Mouse (Mus musculus): ENCODE results near the gene Stk24.

Gene Stk24

DNA sequence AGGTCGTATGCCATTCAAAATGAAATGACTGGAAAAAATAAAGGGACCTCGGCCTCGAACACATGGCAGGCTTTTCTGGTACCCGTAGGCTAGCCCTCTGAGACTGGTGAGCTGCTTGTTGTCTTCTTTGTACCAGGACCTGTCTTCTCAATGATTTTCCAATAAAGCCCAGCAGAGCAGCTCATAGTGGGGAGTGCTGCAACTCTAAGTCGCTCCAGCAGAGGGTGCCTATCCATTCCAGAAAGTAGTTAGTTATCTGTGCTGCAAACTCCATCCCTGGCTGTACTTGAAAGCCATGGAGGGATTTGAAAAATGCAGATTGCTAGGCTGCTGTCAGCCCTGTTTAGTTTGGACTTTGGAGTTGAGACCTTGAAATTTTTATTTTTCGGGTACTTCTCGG lies 120.0 kb downstream of the Stk24 start:
- DNase-seq: peak in 1 of 2 experiments; percentile 41

DNA sequence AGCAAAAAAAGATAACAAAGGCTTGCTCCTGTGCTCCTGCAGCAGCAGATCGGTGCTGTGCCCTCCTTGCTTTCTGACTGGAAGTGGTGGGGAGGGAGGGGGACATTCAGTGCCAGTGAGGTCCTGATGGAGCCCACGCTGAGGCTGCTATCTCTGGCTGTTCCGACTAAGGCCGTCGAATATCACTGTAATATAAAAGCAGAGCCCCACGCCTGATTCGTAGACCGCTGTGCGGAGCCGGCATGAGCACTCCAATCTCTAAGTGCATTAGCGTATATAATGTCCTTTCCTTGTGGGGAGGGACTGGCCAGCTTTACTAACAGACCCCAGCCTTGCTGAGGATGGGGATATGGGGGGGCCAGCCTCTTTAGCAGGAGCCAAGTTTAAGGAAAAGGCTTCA lies 120.5 kb downstream of the Stk24 start:
- no peak for DNase-seq

DNA sequence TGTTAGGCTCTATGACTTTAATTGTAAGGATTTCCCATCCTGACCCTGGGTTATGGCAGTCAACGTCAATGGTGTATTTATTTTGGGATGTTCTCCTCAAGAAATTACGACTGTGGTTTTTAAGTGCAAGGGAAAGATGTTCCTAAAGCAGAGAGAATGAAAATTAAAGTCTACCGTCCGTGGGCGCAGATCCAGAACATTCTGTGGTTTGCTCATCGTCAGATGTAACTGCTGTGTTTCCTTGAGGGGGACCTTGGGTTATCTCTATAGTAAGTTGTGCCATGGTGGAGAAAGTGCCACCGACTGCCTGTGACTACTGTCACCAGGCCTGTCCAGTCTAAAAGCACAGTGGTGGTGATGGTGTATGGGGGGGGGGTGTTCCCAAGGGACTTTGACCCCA lies 122.9 kb downstream of the Stk24 start:
- no peak for DNase-seq

DNA sequence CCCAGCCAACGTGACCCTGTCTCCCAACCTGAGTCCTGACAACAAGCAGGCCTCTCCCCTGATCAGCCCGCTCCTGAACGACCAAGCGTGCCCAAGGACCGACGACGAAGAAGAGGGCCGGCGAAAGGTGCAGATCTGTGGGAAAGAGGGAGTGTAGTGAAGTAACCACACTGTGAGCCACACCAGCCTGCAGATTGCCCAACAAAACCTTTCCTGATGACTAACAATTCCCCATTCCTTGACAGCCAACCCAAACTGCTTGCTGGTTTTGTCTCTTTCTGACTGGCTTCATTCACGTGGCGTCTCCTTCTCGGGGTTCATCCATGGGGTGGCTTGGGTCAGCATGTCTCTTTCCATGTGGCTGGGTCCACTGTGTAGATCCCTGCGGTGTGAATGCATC lies 124.3 kb downstream of the Stk24 start:
- DNase-seq: no peak

DNA sequence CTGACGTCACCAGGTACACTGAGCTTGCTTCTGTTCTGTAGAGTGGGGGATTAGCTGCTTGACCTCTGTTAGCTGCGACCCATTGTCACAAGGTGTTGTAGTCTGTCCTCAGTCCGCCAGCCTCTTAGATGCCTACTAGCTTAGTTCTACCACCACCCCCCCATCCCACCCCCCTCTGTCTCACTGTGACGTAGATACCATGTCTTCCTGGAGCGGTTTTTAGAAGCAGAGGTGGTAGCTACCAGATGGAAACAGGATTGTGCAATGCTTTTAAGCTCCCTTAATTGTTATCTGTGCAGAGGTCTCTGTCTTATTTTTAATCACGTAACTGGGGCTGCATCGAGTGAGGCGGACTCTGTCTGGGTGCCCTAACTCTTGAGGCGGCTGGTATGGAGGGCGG lies 124.9 kb downstream of the Stk24 start:
- DNase-seq: no peak

DNA sequence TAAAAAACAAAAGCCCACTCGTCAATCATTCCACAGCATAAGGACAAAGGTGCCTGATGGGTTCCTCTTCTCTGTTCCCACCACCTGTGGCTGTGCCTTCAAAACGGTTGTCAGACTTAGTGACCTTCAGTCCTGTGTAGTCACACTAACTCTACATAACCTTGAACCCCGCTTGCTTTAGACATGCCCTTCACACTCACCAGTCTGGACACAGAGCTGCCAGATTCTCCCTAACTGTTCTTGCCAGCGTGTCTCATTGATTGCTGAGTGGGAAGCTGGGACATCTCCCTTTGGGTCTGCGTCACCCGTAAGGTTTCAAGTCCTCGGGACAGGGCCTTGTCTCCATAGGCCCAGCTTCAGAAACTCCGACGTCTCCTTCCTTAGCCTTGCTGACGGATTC lies 127.3 kb downstream of the Stk24 start:
- no peak for DNase-seq

DNA sequence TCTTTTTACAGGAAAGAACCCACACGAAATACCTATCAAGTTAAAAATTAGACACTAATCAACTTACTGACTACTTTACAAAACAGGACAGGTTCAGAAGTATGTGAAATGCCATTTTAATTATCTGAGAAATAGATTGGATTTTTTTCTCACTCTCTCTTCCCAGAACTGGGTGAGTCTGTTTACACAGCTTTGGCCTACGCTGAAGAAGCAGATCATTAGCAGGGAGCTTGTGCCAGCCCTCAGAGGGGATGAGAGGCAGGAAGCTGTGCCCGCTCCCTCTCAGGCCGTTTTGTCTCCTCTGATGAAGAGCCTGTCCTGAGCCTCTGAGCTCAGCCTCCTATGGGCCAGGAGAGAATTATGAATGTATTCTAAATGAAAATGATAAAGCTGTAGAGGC lies 128.1 kb downstream of the Stk24 start:
- no peak for DNase-seq

DNA sequence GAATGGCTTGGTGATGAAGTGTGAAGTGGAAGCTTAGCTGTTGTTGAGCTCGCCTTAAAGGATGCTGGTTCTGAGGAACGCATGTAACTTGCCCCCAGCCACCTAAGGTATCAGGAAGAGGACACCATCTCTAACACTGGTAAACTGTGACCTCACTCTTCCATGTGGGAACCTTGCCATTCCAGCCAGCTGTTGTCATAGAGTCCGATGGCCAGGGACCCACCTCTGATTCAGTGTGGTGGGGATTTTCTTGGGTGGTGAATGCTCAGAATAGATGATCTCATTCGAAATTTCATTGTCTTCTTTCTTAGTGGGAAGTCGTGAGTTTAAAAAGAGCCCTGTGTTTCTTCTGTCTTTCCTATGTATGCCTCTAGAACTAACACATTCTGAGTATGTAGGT lies 128.7 kb downstream of the Stk24 start:
- no peak for DNase-seq

DNA sequence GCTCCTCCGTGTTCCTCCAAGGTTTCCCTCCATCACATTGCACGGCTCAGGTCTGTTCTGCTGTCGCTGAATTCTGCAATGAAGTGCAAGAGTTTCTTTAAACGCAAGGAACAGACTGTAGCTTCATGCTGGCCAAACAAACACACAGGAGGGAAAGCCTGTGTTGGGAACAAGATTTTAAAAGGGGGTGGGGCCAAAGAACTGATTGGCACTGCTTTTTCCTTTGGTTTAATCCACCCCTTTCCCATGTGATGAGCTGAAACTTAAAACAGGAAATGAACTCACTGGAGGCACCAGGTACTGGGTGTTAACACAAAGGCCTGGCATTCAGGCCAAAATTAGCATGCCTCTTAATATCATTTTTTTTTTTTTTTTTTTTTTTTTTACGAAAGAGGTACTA lies 131.5 kb downstream of the Stk24 start:
- no peak for DNase-seq

DNA sequence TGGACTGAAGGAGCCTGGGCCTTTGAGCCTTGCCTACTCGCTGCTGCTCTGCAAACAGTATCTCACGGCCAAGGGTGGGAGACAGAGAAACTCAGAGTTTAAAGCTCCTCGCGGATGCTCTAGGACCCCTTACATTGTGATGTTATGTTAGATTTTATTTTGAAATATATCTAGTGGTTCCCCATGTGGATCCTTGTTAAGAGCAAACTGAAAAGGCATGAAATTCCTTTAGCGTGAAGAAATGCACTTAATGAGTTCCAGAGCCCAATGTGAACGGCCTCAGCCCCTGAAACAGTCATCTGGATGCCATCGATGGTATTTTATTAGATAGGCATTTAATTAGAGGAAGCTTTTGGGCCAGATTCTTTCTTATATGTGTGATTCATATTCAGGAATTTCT lies 132.5 kb downstream of the Stk24 start:
- no peak for DNase-seq

DNA sequence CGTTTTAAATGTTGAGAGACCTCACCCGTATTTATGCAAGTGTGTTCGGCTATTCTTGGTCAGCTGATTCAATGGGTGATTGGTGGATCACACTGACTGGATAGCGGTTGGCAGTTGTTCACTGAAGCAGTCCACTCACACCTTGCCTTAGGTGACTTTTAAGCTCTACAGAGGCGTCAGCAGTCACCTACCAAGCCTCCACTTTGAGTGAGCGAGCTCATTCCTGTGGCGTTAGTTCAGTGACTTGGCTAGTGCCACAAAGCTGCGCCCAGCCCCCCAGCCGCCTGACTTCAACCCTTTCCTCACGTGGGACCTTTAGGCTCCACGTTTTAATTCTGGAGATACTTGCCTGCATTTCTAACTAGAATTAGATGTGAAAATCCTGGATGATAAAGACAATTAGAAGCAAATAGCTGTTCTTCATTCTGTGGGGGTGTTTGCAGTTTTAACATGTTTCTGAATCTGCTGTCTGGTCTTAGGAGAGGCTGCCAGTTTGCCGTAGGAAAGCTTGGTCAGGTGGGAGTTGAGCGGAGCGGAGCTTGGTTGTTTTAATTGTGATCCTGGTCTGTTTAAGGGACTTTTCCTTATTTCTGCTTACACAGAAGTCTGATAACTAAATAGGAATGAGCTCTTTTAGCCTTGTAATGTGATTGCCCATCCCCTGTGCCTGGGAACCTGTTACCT lies 133.6 kb downstream of the Stk24 start:
- peak; percentile 31 to 55 for DNase-seq

DNA sequence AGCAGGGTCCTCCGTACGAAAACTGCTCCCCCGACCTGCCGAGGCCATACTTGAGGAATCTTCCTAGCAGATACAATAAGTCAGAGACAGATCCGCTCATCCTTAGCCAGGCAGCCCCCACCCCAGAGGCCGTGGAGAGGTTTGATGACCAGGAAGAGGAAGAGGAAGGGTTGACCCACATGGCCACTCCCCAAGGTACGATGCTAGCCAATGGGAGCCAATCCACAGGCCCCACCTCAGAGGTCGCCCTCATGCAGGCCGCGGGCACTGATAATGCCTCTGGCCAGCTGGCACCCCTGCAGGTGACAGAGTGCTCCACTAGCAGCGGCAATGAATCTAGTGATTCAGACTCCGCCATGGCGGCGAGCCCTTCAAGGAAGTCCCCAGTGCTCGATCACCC lies 135.7 kb downstream of the Stk24 start:
- no peak for DNase-seq

DNA sequence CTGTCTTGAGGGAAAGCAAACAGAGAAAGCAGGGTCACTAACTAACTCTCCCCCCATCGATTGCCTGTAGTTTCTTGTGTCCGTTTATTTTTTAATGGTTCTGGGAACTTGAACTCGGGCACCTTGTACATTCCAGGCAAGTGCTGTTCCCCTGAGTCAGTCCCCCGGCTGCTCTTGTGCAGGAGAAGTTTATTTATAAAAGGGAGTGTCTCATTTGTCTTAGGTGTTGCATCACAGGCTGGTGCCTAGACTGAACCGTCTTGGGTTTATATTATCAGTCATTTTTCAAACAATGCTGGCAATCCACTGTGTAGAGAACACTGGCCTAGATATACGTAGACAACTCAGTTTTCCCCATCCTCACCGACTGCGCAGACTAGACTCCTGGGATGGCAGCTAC lies 140.4 kb downstream of the Stk24 start:
- peak; percentile 43 to 65 for DNase-seq

DNA sequence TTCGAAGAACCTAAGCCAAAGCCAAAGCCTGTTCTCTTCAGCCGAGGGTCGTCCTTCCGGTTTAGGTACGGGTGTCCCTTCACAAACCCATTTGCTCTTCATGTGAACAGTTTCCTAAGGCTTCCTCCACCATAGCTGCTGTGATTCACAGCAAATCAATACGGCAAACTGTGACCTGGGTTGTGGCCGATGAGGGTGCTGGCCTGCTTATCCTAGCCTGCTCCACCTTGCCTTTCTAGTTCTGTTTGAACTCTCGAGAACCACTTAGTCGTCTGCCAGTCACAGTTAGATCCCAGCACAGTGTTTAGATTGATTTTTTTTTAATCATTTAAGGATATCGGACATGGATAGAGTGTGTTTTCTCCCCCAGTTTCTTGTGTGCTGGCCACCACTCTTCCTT lies 141.1 kb downstream of the Stk24 start:
- DNase-seq: no peak

DNA sequence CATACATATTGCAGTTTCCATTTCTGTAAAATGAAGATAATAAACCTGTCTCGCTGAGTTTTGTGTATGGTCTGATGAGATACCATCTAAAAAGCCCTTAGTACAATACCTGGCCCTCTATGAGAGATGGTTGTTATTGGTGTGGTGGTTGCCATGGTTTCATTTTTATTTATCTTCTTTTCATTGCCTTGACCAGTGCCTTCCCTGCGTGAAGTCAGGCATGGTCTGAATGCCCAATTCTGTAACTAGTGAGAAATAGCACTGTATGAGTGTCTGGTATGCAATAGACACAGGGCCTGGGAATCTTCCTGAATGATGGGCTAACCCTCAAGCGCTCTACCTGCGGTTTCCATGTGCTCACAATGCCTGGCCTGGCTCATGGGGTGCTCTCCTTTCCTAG lies 143.1 kb downstream of the Stk24 start:
- DNase-seq: no peak

All from lung, adult 18-20 months (tissue).